Mouse (Mus musculus) heart, embryonic 13.5 days (tissue): ENCODE measurements around the gene Npl. TPM values are rescaled to one million over a fixed set of nuclear protein-coding genes. Genes with fewer than 3 reads are reported as not detected.

Experiments
- ATAC-seq: fragments of 200-750 bp; cut with Nextera tagmentation; 2 replicates; pipeline ENCODE4 v1.8.0; 2017; ENCODE audit warnings: moderate TSS enrichment; ENCODE audit not compliant: insufficient number of reproducible peaks, low FRiP score, low TSS enrichment; ENCODE audit errors: extremely low read depth
- H3K27ac ChIP-seq: fragments of 300-500 bp; sonication (generic); replicated peaks from 2 replicates; pipeline ENCODE4 v1.5.1; 2015; ENCODE audit warnings: moderate library complexity, mild to moderate bottlenecking, inconsistent platforms
- H3K27me3 ChIP-seq: fragments of 300-500 bp; sonication (generic); replicated peaks from 2 replicates; pipeline ENCODE4 v1.6.1; 2015; ENCODE audit warnings: mild to moderate bottlenecking, inconsistent platforms
- H3K36me3 ChIP-seq: fragments of 300-500 bp; sonication (generic); 2 replicates; pipeline ENCODE4 v1.6.1; 2015; ENCODE audit warnings: mild to moderate bottlenecking, inconsistent platforms
- H3K4me1 ChIP-seq: fragments of 300-500 bp; sonication (generic); 2 replicates; pipeline ENCODE4 v1.6.1; 2015; ENCODE audit warnings: inconsistent platforms
- H3K4me2 ChIP-seq: fragments of 300-500 bp; sonication (generic); 2 replicates; pipeline ENCODE4 v1.6.1; 2015; ENCODE audit warnings: inconsistent platforms, mild to moderate bottlenecking, moderate library complexity
- H3K4me3 ChIP-seq: fragments of 300-500 bp; sonication (generic); 2 replicates; pipeline ENCODE4 v1.5.1; 2015; ENCODE audit warnings: moderate library complexity, mild to moderate bottlenecking, inconsistent platforms
- H3K9ac ChIP-seq: fragments of 300-500 bp; sonication (generic); 2 replicates; pipeline ENCODE4 v1.6.1; 2015; ENCODE audit warnings: inconsistent platforms, mild to moderate bottlenecking, moderate library complexity
- H3K9me3 ChIP-seq: fragments of 300-500 bp; sonication (generic); 2 replicates; pipeline ENCODE4 v1.6.1; 2016; ENCODE audit warnings: inconsistent platforms
- WGBS: fragments of 180-500 bp; shearing (Covaris S2); methylation state at CpG from one replicate; pipeline ENCODE4 v1.1.7; 2015; ENCODE audit warnings: mixed read lengths; 5-methylcytosine and 5-hydroxymethylcytosine counted together
- polyA plus RNA-seq: library from polyadenylated mRNA; unstranded; fragments of >200 nt; fragmentation: Nextera tagmentation; extraction: Ambion mirVana; gene quantifications from 2 replicates; pipeline ENCODE4 v1.2.1, GENCODE M21; 2015

Gene Npl
- polyA plus RNA-seq, 1 experiment from 2014 or later = 6.8 TPM

DNA sequence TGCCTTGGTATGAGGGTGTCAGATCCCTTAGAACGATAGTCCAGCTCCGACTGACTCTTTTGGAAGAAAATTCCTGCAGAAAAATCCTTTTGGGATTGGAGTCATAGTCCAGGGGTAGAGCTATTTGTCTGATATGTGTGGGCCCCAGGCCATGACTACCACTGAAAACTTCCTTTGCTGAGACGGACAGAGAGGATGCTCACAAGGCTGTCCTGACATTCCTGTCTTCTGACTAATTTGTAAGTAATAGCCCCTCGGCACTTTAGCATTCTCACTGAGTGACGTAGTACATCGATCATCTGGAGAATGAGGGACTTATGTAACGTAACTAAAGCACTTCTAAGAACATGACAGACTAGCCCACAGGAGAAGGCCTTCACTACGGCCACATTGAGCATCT, 15.9 kb upstream of the Npl start:
- Histone ChIP-seq H3K4me3 (no peak overlapping the region), H3K9me3 (no peaks in the 10 kb centered on the region), H3K9ac (no peak overlapping the region), H3K27me3 (no peaks in the 10 kb centered on the region), H3K27ac (no peak overlapping the region), H3K36me3 (no peaks in the 10 kb centered on the region), H3K4me2 (no peak overlapping the region), H3K4me1 (peaks cover 15% of the 10 kb centered on the region)
- ATAC-seq = no peak
- WGBS = 38% methylated on average over 8 of the region's 8 CpGs

DNA sequence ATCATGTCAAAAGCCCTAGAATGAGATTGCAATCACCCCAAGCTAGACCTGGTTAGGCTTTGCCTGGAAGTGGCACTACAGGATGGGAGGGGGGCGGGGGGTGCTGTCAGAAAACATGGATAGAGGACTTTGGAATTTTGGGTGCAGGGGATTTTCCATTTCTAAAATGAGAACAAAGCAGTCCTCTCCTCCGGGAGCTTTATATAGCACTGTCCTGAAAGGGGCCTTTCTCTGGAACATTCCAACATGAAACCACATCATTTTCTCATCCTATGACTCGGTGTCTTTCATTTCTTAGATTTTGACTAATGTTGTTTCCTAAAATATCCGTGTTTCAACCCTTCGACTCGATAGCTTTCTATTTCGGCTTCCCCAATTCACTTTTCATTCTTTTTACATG, 14.9 kb upstream of the Npl start:
- H3K36me3 ChIP-seq = no peaks in the 10 kb centered on the region
- H3K27me3 ChIP-seq = no peaks in the 10 kb centered on the region
- peaks cover 15% of the 10 kb centered on the region for H3K4me1 ChIP-seq
- no peaks in the 10 kb centered on the region for H3K9me3 ChIP-seq
- ATAC-seq = no peak
- no peak overlapping the region for H3K4me2 ChIP-seq
- no peak overlapping the region for H3K27ac ChIP-seq
- H3K9ac ChIP-seq = no peak overlapping the region
- H3K4me3 ChIP-seq = no peak overlapping the region
- 73% methylated on average over 7 of the region's 7 CpGs for WGBS

DNA sequence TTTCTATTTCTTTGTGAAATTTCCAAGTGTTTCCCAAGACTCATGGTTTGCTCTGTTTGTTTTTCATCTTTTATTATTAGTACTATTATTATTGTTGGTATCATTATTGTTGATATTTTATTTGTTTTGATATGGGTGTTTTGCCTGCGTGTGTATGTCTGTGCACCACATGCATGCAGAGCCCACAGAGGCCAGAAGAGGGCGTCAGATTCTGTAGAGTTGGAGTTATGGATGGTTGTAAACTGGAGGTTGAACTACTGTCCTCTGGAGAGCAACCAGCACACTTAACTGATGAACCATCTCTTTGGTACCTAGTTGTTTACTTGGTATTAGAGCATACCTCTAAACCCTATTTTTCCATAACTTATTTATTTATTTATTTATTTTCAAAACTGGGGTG, 13.8 kb upstream of the Npl start:
- no peak overlapping the region for H3K4me2 ChIP-seq
- 56% methylated on average over 2 of the region's 2 CpGs for WGBS
- H3K9ac ChIP-seq = no peak overlapping the region
- ATAC-seq = no peak
- H3K9me3 ChIP-seq = no peaks in the 10 kb centered on the region
- H3K4me1 ChIP-seq = peaks cover 15% of the 10 kb centered on the region
- no peaks in the 10 kb centered on the region for H3K36me3 ChIP-seq
- H3K27me3 ChIP-seq = no peaks in the 10 kb centered on the region
- H3K4me3 ChIP-seq = no peak overlapping the region
- H3K27ac ChIP-seq = no peak overlapping the region

DNA sequence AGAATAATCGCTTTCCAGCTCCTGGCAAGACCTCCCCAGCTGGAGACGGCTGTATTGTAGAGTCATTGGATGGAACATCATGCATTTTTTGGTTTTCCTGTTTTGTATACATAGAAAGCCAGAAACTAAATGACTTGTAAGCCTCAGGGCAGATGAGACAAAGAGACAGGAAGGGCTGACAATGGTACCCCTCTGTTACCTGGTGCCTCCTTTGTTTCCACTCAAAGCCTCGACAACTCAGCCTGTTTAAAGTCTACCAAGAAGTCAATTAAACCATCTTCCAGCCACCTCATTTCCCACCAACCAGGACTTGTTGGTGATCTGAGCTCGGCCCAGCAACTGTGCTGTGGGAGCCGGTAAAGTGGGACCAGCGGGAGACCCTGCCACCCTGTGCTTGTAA, 11.0 kb upstream of the Npl start:
- H3K4me2 ChIP-seq = no peak overlapping the region
- H3K36me3 ChIP-seq = no peaks in the 10 kb centered on the region
- ATAC-seq = no peak
- WGBS = 79% methylated on average over 6 of the region's 6 CpGs
- H3K9ac ChIP-seq = no peak overlapping the region
- H3K4me3 ChIP-seq = no peak overlapping the region
- H3K4me1 ChIP-seq = peaks cover 11% of the 10 kb centered on the region
- no peaks in the 10 kb centered on the region for H3K9me3 ChIP-seq
- H3K27ac ChIP-seq = no peak overlapping the region
- no peaks in the 10 kb centered on the region; the same call in 1 of the 2 replicates for H3K27me3 ChIP-seq

DNA sequence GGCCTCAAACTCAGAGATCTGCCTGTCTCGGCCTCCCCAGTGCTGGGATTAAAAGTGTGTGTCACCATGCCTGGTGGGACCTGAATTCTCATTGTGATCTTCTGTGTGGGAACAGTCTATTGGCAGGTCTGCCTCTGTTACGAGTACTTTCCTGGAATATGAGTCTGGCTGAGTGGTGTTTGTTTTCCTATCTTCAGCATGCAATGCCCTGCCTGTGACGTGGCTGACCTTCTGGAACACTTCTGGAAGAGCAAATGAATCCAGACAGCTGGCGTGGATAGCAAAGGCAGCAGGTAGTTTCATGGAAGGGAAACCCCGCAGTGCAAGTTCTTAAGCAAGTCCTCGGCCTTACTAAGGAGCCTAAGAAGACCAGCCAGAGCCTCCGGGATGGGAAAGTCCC, 9.9 kb upstream of the Npl start:
- WGBS = 62% methylated on average over 7 of the region's 7 CpGs
- no peaks in the 10 kb centered on the region; the same call in 1 of the 2 replicates for H3K27me3 ChIP-seq
- no peak overlapping the region for H3K27ac ChIP-seq
- H3K4me2 ChIP-seq = no peak overlapping the region
- no peak overlapping the region for H3K4me3 ChIP-seq
- no peaks in the 10 kb centered on the region for H3K36me3 ChIP-seq
- H3K9ac ChIP-seq = no peak overlapping the region
- ATAC-seq = no peak
- H3K4me1 ChIP-seq = peaks cover 4% of the 10 kb centered on the region
- no peaks in the 10 kb centered on the region for H3K9me3 ChIP-seq

DNA sequence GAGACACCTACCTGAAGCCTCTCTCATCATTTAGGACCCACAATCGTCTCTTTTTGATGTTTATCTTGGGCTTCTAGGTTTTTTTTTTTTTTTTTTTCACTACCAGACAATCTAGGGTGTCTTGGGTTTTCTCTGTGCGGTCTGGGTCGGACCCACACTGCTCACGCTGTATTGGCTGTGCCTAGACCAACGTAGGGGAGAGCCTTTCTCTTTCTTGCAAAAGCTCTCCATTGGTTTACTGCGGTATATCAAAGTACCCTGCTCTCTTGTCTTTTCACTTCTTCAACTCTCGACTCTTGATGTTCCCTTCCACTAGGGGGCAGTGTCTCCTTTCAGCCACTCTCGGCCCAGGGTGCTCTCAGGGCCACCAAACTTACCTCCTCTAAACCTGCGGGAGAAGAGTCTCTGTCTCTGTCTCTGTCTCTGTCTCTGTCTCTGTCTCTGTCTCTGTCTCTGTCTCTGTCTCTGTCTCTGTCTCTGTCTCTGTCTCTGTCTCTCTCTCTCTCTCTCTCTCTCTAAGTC, 9.3 kb upstream of the Npl start:
- Histone ChIP-seq H3K27me3 (no peaks in the 10 kb centered on the region; the same call in 1 of the 2 replicates), H3K36me3 (no peaks in the 10 kb centered on the region), H3K4me3 (no peak overlapping the region), H3K4me2 (no peak overlapping the region), H3K9ac (no peak overlapping the region), H3K4me1 (no peaks in the 10 kb centered on the region; the same call in 1 of the 2 replicates), H3K9me3 (no peaks in the 10 kb centered on the region), H3K27ac (no peak overlapping the region)
- ATAC-seq = no peak
- 16% methylated on average over 9 of the region's 9 CpGs for WGBS

DNA sequence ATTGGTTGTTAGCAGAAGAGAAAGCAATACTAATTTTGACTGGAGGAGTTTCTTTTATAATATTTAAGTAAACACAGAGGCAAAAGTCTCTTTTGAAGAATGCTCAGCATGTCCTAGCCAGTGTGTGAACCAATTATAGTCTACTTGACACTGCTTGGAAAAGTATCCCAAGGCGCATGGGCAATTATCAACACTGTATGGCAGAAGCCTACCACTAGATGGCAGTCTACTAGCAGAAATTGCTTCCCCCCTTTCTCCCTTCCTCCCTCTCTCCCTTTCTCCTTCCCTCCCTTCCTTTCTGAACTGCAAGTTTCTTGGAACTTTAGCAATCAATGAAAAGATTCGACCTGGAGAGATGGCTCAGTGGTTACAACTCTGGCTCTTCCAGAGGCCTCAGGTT, 7.1 kb upstream of the Npl start:
- H3K9me3 ChIP-seq = no peaks in the 10 kb centered on the region
- no peaks in the 10 kb centered on the region; the same call in 1 of the 2 replicates for H3K27me3 ChIP-seq
- no peak overlapping the region for H3K9ac ChIP-seq
- no peaks in the 10 kb centered on the region for H3K4me1 ChIP-seq
- ATAC-seq = no peak
- 9% methylated on average over 2 of the region's 2 CpGs for WGBS
- H3K4me3 ChIP-seq = no peak overlapping the region
- H3K4me2 ChIP-seq = no peak overlapping the region
- H3K27ac ChIP-seq = no peak overlapping the region
- no peaks in the 10 kb centered on the region for H3K36me3 ChIP-seq

DNA sequence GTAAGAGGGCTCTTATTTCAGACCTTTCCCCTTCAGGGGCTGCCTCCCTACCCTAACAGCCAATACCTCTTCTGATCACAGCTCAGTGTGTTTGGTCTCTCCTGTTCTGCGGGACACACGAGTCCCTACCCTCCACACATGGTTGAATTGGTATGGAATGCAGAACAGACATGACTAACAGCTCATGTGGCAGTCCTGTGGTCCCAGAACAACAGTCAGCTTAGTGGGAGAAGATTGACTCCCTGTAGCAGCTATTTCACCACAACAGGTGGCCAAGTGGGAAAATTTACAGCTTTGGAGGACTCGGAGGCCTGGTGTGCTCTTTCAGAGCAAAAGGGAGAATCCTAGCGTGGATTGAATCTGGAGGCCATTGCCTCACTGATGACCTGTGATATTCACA, 6.4 kb upstream of the Npl start:
- no peaks in the 10 kb centered on the region; the same call in 1 of the 2 replicates for H3K27me3 ChIP-seq
- no peak overlapping the region for H3K9ac ChIP-seq
- H3K4me2 ChIP-seq = no peak overlapping the region
- H3K27ac ChIP-seq = no peak overlapping the region
- 70% methylated on average over 4 of the region's 4 CpGs for WGBS
- H3K4me3 ChIP-seq = no peak overlapping the region
- no peaks in the 10 kb centered on the region for H3K4me1 ChIP-seq
- ATAC-seq = no peak
- no peaks in the 10 kb centered on the region for H3K36me3 ChIP-seq
- H3K9me3 ChIP-seq = no peaks in the 10 kb centered on the region

DNA sequence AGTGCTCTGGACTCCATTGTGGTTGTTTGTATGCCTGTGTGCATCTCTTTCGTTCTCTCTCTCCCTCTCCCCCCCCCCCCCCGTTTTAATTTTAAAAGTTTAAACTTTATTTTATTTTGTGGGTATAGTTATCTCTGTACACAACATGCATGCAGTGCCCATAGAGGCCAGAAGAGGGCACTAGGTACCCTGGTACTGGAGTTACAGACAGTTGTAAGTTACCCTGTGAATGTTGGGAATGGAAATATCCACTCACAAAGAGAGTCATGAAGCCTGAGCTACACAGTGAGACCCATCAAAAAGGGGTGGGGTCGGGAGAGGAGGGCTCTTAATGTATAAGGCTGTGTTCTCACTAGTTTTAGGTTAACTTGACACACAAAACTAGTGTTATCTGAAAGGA, 969 bp upstream of the Npl start:
- WGBS = 25% methylated on average over 3 of the region's 3 CpGs
- no peaks in the 10 kb centered on the region for H3K9me3 ChIP-seq
- no peak overlapping the region for H3K4me2 ChIP-seq
- no peak overlapping the region for H3K4me3 ChIP-seq
- H3K27me3 ChIP-seq = peaks cover 14% of the 10 kb centered on the region; the same call in 1 of the 2 replicates
- peaks cover 9% of the 10 kb centered on the region for H3K4me1 ChIP-seq
- no peaks in the 10 kb centered on the region for H3K36me3 ChIP-seq
- ATAC-seq = no peak
- H3K27ac ChIP-seq = no peak overlapping the region
- no peak overlapping the region for H3K9ac ChIP-seq

DNA sequence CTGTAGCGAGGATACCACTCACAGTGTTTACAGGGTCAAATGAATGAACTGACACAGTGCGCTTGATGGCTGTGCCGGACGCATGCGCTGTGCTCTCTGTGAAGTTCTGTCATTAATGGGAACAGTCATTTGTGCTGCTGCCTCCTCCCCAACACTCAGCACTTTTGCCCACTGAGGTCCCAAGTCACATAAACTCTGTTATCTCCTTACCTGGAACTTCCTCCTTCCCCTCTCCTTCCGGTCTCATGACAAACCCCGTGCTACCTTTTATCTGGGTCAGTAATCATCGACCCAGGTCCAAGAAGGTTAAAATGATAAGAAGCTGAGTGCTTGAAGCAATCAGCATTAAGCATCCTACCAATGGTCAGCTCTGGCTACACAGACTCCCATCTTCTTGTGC, 2.3 kb downstream of the Npl start:
- ATAC-seq = no peak
- Histone ChIP-seq H3K4me1 (peaks cover 25% of the 10 kb centered on the region), H3K9me3 (no peaks in the 10 kb centered on the region)

DNA sequence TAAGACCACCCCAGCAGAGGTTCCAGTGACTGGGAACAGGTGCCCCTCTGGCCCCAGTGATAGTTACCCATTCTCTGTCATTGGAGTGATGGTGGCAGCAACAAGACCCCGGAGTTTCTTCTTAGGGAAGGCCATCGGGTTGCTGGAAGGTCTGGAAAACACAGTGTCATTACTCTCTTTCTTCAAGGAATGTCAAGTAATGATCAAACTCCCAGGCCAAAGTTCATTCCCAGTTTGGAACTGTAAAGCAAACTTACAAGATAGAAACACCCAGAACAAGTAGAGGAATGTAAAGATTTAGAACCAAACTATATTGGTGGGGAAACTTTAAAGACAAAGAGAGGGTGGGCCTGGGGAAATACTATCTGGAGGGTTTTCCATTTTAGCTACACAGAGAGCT, 4.6 kb downstream of the Npl start:
- Histone ChIP-seq H3K36me3 (no peaks in the 10 kb centered on the region), H3K9ac (no peak overlapping the region), H3K27ac (no peak overlapping the region), H3K27me3 (peaks cover 14% of the 10 kb centered on the region; the same call in 1 of the 2 replicates), H3K4me2 (no peak overlapping the region), H3K4me1 (peaks cover 31% of the 10 kb centered on the region), H3K4me3 (no peak overlapping the region), H3K9me3 (no peaks in the 10 kb centered on the region)
- WGBS = 87% methylated on average over 2 of the region's 2 CpGs
- ATAC-seq = no peak

More for the DNA sequence above, 2.3 kb downstream of the Npl start:
- H3K27me3 ChIP-seq = peaks cover 14% of the 10 kb centered on the region; the same call in 1 of the 2 replicates
- no peak overlapping the region for H3K4me3 ChIP-seq
- WGBS = 58% methylated on average over 8 of the region's 8 CpGs
- H3K36me3 ChIP-seq = no peaks in the 10 kb centered on the region
- H3K9ac ChIP-seq = no peak overlapping the region
- H3K27ac ChIP-seq = no peak overlapping the region
- no peak overlapping the region for H3K4me2 ChIP-seq

DNA sequence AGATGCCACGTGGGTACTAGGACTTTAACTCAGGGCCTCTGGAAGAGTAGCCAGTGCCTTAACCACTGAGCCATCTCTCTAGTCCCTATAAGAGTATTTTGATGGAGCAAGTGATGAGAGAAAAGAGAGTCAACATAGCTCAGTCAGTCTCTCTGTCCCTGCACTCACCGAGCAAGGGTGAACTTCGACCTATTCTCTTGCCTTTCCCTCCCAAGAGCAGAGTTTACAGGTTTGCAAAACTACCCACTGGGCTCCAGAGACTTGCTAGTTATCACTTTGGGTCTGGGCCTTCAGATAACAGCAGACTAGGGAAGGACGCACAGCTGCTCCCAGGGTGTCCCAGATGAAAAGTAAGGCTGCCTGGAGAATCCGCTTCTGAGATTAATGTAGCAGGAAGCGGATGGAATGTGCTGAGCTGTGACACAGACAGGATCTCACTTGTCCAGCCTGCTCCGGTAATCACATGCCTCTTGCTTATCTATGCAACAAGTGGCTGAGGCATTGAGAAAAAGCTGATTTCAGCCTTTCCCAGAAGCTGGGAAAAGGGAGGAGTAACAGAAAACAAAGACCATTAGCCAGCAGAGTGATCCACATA, 7.0 kb downstream of the Npl start:
- peak; percentile 58; the same call in 1 of the 2 replicates for ATAC-seq
- H3K4me2 ChIP-seq = peak overlapping the region; percentile 52

More for the DNA sequence above, 7.0 kb downstream of the Npl start:
- H3K27ac ChIP-seq = peak overlapping the region; percentile 83
- 4% methylated on average over 7 of the region's 7 CpGs for WGBS
- no peaks in the 10 kb centered on the region for H3K36me3 ChIP-seq
- H3K9ac ChIP-seq = peak overlapping the region; percentile 56
- H3K9me3 ChIP-seq = no peaks in the 10 kb centered on the region
- H3K4me3 ChIP-seq = no peak overlapping the region
- peaks cover 8% of the 10 kb centered on the region; the same call in 1 of the 2 replicates for H3K27me3 ChIP-seq
- H3K4me1 ChIP-seq = peaks cover 25% of the 10 kb centered on the region
